Mouse (Mus musculus) small intestine, adult 2 months (tissue): ENCODE data around the gene Tbx1.

Experiments
- CTCF ChIP-seq: fragments of 200-500 bp; IDR thresholded peaks from 2 replicates; pipeline ENCODE4 v1.5.1; 2012; ENCODE audit warnings: low read depth, mild to moderate bottlenecking, control low read depth, inconsistent platforms, low read length, moderate library complexity, mixed read lengths; ENCODE audit not compliant: insufficient replicate concordance, insufficient read length; ENCODE audit errors: extremely low read depth
- POLR2A ChIP-seq: fragments of 200-500 bp; IDR thresholded peaks from 2 replicates; pipeline ENCODE4 v1.6.1; 2012; ENCODE audit warnings: low read depth, mild to moderate bottlenecking, control low read depth, inconsistent platforms, low read length, moderate library complexity

DNA sequence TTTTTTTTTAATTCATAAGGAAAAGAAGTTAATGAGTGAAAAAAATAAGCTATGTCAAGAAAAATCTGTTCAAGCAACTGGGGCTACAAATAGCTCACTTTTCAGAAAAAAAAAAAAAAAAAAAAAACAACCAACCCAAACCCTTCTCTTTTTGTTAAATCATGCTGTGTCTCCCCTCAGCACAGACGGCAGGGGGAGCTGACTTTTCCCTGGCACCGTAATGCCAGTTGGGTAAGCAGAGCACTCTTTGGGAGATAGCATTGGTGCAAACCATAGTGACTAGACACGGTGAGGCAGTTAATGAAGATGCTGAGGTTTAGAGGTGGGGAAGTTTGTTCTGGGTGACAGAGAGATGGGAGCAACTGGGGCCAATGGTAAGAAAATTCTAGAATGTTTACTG lies 41.6 kb upstream of the Tbx1 start:
- TF ChIP-seq CTCF (no peak), POLR2A (no peak)
